Mouse (Mus musculus) lung, postnatal 25 days (tissue): ENCODE data around the gene Gnb2.

Experiments used
- DNase-seq: peaks from one replicate; pipeline ENCODE4 v3.0.0; 2022; ENCODE audit warnings: low spot score

The Gnb2 gene

GRCm38 (mm10) chr5:137533117-137533827 lies at the start of gene Gnb2, which contains the start of gene Epo:
TSS of gene Gnb2 (minus strand) at chr5:137533510.
TSS of gene Epo (minus strand) at chr5:137533242.
- DNase-seq = peak; percentile 99

DNA sequence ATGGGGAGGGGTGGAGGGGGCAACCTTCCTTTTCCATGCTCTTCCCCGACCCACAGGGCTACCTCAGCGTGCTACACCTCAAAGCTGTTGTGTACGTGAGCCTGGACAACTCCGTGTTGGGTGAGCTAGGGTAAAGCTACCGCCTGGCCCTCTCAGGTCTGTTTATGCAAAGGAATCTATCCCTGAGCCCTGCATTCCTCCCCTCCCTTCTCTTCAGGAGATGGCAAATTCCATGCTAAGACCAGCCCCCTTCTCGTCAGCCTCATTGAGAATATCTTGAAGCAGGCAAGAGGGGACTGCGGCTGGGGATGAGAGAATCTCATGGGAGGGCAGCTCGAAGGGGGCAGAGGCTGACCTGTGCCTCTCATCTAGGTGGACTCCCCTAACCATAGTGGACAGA lies 49.4 kb upstream of the Gnb2 start:
- peak; percentile 18 for DNase-seq

- DNase-seq = no peak
Measured at GRCm38 (mm10) chr5:137580246-137580645, 46.9 kb upstream of the Gnb2 start.

- DNase-seq = peak; percentile 35
Measured at GRCm38 (mm10) chr5:137574470-137574901, 41.2 kb upstream of the Gnb2 start.

DNA sequence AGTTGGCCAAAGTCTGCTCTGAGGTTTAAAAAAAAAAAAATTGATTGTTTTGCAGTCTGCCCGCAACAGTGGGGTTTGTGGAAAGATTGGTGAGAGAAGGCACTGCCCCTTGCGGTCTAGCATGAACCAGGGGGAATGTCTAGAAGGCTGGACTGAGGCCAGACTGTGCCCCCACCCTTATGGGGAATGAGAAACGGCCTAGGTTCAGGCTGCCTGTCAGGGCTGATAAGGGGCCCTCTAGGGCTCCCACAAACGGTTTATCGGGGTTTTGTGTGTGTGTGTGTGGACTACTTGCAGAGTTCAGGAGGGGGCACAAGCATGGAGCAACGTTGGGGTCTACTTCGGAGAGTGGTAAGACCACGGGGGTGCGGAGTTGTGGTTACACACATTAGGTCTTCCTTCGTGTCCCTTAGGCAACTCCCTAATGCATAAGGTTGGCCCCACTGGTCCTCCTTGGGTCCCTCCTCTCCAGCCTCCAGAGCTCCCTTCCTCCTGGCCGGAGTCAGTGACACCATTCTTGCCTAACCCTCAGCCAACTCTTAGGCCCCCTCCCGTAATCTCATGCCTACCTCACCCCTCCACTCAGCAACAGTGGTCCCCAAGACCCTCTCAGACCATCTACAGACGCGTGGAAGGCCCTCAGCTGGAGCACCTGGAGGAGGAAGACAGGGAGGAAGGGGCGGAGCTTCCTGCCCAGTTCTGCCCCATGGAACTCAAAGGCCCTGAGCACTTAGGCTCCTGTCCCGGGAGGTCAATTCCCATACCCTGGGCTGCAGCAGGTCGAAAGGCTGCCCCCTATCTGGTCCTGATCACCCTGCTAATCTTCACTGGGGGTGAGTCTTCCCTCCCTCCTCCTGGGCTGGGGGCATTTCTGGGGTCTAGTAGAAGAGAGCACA lies 37.6 kb upstream of the Gnb2 start:
- DNase-seq = no peak

- no peak for DNase-seq
Measured at GRCm38 (mm10) chr5:137570181-137570580, 36.9 kb upstream of the Gnb2 start.

DNA sequence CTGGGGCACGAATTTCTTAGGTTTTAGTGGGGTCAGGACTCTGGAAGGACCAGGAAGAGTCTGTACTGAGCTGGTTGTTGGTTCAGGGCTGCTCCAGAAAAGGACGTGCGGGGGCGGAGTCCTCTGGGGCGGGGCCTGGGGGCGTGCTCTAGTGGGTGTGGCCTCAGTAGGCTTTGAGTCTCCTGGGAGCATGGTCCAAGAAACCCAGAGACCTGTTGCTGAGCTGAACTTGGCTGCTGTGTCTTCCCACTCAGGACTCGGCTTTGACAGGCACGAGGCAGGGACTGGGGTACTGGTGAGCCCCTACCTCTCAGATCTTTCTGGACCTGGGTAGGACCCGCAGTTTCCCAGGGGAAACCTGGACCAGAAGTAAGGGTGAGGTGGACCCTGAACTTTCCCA lies 36.4 kb upstream of the Gnb2 start, which contains the start of gene Tfr2:
TSS of gene Tfr2 (plus strand) at position 176 of the 400 bp plus-strand sequence.
- DNase-seq = peak; percentile 57

GRCm38 (mm10) chr5:137569031-137569430 lies 35.7 kb upstream of the Gnb2 start:
- DNase-seq = no peak

- DNase-seq = no peak
Measured at GRCm38 (mm10) chr5:137568223-137568798, 35.0 kb upstream of the Gnb2 start.

GRCm38 (mm10) chr5:137566416-137566815 lies 33.1 kb upstream of the Gnb2 start:
- no peak for DNase-seq

- DNase-seq = no peak
Measured at GRCm38 (mm10) chr5:137565744-137566143, 32.4 kb upstream of the Gnb2 start.

- DNase-seq = no peak
Measured at GRCm38 (mm10) chr5:137562965-137563364, 29.7 kb upstream of the Gnb2 start.

DNA sequence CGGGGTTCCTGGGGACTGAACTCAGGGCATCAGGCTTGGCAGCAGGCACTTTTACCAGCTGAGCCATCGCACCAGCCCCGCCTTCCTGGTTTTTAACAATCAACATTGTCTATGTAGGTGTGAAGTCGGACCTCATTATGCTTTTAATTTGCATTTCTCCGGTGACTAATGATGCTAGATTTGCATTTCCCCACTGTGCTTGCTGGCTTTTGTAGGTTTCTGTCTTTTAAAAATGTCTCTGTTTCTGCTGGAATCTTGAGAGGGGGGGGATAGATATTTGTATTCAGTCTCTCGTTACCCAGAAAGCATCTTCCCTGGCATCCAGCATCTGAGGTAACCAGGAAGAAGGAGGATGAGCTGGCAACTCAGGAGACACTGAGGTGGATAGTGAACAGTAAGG lies 28.2 kb upstream of the Gnb2 start:
- DNase-seq = no peak

DNA sequence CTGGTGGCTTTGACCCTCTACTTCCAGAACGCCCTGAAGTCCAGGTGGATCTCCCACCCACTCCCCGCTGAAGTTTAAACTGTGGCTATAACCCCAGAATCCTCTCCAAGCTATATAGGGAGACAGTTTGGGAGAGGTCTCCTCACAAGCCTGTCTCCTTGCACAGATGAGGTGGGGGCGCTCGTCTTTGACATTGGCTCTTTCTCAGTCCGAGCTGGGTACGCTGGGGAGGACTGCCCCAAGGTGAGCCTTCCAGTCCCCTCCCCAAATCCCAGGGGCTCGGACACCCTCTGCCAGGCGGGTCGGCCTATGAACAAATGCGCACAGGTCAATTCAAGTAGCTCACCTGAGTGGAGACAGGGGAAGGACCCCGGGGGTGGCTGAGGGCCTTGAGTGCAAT lies 20.6 kb upstream of the Gnb2 start:
- no peak for DNase-seq

DNA sequence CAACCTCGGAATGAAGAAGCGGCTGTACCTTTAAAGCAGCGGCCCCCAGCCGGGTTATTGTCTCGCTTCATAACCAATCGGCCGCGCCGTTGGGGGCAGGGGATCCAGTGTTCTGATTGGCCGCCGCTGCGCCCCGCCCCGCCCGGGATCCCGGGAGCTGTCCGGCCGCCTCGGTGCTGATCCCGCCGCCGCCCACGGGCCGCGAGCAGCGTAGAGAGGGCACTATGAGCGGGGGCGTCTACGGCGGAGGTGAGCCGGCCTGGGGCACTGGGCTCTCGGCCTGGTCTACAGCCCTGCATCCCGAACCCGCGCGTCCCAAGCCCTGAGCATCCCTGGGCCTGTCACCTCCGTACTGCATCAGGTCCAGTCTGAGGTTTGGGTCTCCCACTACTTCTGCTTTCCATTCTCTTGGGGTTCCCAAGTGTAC lies 20.1 kb upstream of the Gnb2 start, which contains the start of gene Actl6b:
TSS of gene Actl6b (plus strand) at position 107 of the 427 bp plus-strand sequence.
- DNase-seq = peak; percentile 29

GRCm38 (mm10) chr5:137553000-137553399 lies 19.7 kb upstream of the Gnb2 start:
- no peak for DNase-seq

- no peak for DNase-seq
Measured at GRCm38 (mm10) chr5:137551119-137551518, 17.8 kb upstream of the Gnb2 start.

GRCm38 (mm10) chr5:137549840-137550239 lies 16.5 kb upstream of the Gnb2 start:
- DNase-seq = no peak

DNA sequence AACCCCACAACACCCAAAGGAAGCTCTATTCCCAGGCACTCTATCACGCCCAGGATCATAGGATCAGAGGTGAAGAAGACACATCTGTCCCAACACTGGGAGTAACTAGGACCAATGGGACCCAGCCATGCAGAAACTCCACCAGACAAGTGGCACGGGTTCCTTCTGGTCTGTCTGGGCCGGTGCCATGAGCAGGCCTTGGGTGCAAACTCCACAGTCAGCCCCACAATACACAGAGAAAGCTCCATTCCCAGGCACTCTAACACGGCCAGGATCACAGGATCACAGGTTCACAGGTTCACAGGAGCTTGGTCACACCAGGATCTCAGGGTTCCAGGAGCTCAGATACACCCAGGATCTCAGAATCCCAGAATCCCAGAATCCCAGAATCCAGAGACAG lies 12.3 kb upstream of the Gnb2 start:
- no peak for DNase-seq

- DNase-seq = no peak
Measured at GRCm38 (mm10) chr5:137544926-137545325, 11.6 kb upstream of the Gnb2 start.

GRCm38 (mm10) chr5:137541768-137542540 lies 8.6 kb upstream of the Gnb2 start:
- no peak for DNase-seq

- DNase-seq = no peak
Measured at GRCm38 (mm10) chr5:137540991-137541390, 7.7 kb upstream of the Gnb2 start.
